Mouse (Mus musculus) cerebellum, postnatal 36 days (tissue): ENCODE data around the gene D16Ertd472e.
A peak's percentile ranks its signal among the peaks of the same experiment; 100 is the strongest.

Experiments
- DNase-seq, 2 experiments: peaks; one replicate each; pipeline ENCODE4 v3.0.0; 2021 to 2022; ENCODE audit warnings: mixed read lengths in 2 of 2

D16Ertd472e gene

DNA sequence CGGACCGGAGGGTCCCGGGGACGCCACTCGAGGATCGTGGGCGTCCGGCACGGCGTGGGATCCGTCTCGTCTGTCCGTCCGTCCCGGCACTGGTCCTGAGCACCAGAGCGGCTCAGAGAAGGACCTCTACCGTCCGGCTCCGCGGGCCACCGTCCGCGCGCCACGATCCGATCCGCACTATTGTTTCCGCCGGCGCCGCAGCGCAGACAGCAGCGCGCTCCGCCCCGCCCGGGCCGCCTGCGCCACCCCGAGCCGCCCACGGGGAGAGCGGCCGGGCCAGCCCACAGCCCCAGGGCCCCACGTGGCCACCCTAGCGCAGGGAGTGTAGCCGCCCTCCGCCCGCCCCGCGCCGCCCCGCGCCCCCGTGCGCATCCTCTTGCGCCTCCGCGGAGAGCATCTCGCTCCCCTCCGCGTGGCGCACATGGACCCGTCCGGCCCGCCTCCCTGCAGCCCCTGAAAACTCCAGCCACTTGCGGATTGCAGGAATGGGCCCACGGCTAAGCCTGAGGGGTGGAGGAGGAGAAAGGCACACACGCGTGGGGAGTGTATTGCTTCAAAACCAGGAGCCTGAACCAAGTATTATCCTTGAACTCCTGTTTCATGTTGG is at the start of gene D16Ertd472e:
Gene D16Ertd472e, minus strand, starts transcription at position 231 of the 607 bp plus-strand sequence.
- peak; percentile 32 to 46 for DNase-seq

DNA sequence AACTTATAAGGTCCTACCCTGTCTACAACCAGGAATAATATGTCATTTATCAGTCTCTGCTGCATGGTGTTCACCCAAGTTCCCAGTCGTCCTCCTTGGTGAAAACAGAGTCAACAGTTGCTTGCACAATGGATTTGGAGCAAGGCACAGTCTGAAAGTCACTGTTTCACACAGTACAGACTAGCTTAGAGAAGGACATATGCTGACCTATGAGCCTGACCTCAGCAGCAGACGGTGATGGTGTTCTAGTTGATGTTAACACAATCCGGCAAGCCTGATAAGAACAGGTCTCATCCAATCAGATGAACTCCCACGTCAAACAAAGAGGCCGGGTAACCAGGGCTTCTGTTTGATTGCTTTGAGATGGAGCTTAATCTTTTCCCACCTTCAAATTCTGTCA is 46.2 kb upstream of the D16Ertd472e start:
- DNase-seq = no peak

DNA sequence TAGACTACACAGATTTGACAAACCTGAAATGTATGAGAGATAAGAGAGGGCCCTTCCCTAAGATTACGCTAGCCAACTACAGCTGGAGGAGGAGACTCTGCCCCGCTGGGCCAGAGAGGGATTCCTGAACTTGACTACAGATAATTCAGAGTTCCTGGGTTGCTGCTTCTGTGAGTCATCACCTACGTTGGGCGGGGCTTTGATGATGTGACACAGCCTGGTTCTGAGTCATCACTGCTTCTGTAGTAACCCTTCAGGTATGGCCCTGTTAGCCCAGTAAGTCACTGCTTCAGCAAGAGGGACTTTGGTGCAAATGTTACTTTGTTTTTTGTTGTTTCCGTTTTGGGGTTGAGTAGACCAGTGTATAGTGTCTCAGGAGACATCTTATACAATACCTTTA is 42.9 kb upstream of the D16Ertd472e start:
- DNase-seq = no peak

DNA sequence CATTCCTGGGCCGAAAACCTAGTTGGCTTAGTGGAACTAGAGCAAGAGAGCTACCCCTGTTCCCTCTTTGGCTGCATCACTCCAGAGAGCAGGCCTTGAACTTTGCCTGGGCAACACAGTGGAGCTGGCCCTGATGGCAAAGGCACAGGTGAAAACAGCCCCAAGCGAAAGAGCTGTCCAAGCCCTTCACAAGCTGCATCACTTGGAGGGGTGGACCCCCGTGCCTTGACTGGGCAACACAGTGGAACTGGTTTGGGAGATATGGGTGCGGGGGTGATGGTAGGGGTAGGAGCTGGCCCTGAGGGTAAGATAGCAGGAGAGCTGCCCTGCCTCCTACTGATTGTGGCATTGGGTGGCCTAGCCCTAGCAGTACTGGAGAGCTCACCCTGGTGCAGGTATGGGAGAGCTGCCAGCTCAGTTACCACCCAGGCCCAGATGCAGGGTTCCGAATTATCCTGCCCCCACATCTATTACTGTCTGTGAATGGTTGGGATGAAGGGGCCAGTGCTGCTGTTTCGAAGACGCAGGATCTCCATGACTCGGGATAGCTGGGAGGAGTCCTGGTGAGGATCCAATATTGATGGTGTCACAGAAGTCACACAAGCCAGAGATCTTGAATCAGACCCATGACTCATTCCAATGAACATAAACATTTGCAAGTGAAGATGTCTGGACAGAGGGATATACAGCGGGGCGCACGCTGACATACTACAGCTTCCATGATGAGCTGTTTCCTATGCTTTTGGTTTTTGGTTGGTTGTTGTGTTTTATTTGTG is 41.4 kb upstream of the D16Ertd472e start:
- no peak for DNase-seq

DNA sequence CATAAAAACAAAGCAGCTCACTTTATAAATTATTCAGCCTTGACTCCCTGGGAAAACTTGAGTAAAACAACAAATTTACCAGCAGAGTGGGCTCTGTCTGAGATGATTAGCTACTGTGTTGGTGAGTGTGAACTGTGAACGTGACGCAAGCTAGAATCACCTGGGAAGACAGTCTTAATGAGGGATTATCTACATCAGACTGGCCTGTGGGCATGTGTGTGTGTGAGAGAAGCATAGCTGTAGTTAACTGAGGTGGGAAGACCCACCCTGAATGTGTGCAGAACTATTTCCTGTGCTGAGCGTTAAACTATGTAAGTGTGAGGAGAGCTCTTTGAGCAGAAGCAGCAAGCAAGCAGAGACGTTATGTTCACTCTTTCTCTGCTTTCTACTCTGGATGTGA is 29.7 kb upstream of the D16Ertd472e start:
- DNase-seq = no peak

DNA sequence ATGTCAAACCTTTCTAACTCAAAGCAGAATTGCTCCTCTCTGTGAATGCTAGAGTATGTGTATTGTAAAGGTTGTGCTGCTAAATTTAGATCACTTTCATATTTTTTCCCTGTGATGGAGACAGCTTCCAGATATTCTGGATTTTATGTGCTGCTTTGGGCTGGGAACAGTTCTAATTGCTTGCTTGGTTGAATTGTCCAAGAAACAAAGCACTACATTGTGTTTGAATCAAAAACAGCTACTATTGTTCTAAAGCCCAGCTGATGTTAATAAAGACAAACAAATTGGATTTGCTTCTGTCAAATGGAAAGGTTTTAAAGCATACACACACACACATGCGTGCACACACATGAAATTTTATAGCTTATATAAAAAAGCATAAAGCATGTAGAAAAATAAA is 22.4 kb upstream of the D16Ertd472e start:
- no peak for DNase-seq

DNA sequence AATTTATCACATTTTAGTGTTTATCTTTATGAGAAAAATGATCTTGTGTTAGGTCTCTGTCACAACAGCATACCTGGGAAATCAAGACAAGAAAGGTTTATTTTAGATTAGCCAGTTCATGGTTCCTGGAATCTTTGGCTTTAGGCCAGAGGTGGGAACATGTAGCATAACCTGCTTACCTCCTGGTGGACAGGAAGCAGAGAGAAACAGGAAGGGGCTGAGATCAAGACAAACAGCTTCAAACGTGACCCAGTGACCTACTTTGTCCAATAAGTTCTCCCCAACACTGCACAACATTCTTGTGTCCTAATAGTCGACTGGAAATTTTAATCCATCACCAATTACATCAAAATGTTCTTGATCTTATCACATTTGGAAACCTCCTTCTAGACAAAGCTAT is 19.9 kb upstream of the D16Ertd472e start:
- no peak for DNase-seq

DNA sequence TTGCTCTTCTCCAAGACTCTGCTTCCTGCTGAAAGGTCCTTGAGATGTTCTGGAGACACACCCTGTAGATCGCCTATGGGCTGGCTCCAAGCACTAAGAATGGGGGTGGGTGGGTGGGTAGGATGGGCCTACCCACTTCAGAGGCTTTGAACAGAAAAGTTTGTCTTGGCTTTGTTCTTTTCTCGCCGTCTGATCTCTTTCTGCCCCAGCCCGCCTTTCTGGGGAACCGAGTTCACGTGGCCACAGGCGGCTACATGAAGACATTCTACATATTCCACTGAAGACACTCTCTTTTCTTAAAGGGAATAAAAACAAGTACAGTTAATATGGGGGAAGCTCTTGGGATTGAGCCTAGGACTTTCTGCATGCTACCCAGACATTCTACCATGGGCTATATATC is 19.3 kb upstream of the D16Ertd472e start:
- DNase-seq = no peak

DNA sequence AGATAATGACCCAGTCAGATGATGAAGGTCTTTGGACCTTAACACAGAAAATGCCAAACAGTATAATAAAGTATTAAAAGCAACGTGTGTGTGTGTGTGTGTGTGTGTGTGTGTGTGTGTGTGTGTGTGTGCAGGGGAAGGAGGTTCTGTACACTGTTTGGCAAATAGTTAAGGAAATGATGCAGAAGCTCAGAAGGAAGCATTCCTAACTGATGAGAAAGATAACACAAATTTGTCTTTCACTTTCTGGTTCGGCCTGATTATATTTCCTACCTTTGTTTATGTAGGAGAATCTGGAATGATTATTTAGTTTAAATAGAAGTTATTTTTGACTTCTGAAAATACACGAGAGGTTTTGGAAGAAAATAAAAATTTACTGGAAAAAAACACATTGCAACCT is 17.6 kb upstream of the D16Ertd472e start:
- DNase-seq = no peak

DNA sequence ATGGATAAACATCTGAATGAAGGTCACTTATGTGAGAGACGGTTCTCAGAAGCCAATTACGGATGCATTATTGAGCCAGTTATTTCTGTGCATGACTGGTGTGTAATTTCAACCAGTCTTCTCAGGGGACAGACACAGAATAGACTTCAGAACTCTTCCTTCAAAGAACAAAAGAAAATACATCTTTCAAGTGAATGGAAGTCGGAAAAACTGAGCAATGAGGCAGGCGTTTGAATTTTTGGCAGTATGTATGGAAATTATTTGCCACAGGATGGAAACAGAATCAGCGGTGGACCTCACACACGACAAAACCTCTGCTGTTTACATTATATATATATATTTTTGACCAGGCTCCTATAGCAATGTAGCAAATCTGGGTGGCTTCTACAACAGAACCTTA is 14.6 kb upstream of the D16Ertd472e start:
- no peak for DNase-seq

DNA sequence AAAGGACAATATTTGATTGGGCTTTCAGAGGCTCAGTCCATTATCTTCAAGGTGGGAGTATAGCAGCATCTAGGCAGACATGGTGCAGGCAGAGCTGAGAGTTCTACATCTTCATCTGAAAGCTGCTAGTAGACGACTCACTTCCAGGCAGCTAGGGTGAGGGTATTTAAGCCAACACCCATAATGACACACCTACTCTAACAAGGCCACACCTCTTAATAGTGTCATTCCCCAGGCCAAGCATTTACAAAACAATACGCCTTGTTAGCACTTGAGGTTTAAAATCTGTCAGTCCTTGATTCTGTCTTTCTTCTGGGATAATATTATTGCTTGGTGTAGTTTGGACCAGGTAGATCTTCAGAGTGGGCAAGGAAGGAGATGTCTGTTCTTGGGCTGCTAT is 12.3 kb upstream of the D16Ertd472e start:
- DNase-seq = no peak

DNA sequence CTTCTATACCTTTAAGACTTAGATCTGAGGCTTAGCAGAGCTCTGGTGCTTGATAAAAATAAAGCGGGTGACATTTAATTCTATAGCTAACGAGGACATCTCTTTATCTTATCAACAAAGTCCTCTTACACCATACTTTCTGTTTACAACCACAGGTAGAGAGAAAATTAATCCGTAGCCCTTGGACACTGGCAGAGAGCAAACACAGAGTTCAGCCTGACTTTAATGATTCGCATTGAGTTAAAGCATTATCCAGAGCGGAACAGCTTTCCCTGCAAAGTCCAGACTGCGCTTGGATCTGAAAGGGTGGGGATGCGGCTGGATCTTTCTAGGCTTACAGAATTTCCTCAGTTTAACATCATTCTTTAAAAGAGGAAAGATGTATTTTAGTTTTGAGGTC is 10.1 kb upstream of the D16Ertd472e start:
- DNase-seq = no peak

DNA sequence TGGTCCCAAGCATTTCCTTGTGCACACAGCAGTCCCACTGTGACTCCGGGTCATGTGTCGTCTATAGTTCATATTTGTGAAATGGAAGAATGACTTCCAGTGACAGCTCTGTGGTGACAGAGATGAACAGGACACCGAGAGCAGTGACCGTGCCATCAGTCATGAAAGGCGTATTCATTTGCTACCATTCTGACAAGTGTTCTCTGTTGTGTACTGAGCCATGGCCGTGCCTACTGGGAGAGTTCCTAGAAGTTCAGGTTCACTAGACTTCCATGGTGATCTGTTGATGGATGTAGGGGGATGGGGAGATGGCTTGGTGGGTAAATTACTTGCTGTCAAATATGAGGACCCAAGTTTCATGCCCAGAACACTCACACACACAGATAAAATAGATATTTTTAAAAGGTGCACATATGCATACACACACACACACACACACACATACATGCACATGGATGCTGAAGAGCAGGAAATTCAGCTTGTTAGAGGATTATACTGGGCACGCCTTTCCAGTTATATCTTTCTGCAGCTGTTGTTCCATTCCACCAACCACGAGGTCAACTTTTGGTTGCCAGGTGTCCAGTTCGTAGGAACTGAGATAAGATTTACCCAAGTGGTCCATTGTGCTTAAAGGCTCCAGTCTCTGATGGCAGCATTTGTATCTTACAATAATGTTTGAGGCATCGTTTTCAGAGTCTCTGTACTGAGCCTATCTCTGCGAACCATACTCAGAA is 9.3 kb upstream of the D16Ertd472e start:
- no peak for DNase-seq

DNA sequence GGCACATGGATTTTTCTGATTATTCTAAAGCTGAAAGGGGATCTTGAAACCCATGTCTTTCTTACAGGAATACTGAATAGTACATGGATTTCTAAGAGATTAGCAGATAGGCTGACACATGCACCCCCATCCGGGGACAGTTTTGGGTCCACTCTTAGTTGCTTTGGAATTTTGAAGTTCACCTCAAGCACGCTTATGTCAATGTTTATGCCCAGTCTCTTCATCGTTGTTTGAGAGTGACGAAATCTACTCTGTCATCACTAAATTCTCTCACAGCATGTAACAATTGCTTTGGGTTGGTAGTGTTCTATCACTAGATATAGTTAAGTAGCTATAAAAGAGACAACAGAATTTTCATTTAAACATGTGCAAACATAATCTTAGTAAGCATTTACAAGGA is 8.7 kb upstream of the D16Ertd472e start:
- no peak for DNase-seq

DNA sequence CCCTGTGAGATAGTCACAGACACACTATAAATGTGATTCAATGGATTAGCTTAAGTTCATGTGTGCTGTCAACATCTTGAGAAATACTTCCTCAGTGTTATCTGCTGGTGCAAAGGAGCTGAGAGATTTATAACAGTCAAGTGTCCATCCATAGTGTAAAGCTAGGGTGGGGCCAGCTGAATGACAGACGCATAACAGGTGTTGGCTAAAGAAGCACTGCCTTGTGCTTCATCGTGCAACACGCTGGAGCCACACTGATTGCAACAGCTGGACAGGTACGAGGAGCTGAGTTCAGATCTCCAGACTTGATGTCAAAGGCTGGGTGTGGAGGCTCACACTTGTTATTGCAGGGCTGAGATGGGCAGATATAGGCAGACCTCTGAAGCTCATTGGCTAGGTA is 7.5 kb upstream of the D16Ertd472e start:
- no peak for DNase-seq

DNA sequence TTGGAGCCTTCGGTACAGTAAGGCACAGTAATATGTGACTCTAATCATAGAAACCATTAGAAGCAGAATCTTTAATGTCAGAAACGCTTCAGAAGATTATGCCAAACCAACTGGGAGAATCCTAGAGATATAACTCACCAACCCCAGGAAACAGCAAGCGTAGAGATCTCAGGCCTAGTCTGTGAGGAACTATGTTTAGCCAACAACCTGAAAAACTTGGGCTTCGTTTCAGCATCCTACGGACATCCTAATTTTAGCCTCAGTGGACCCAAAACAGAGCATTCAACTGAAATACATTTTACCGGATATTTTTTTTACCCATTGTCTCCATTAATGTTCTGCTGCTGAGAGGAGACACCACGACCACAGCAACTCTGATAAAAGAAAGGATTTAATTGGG is 3.9 kb upstream of the D16Ertd472e start:
- DNase-seq = no peak

DNA sequence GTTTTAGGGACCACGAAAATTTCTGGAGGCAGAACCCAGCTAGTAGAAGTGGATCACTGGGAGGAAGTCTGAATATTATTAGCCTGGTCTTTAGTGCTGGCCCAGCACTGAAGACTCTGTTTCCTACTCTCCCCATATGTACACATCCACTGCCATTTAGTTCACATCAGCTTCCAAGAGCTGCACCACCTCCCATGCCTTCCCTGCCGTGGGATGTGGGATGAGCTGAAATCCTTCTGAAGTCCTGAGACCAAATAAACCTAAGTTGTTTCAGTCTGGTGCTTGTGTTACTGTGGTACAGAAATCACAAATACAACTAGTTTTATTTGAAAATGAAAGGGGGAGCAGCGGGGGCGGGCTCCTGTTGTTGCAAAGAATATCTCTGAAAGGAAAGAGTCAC is 2.9 kb upstream of the D16Ertd472e start:
- no peak for DNase-seq

DNA sequence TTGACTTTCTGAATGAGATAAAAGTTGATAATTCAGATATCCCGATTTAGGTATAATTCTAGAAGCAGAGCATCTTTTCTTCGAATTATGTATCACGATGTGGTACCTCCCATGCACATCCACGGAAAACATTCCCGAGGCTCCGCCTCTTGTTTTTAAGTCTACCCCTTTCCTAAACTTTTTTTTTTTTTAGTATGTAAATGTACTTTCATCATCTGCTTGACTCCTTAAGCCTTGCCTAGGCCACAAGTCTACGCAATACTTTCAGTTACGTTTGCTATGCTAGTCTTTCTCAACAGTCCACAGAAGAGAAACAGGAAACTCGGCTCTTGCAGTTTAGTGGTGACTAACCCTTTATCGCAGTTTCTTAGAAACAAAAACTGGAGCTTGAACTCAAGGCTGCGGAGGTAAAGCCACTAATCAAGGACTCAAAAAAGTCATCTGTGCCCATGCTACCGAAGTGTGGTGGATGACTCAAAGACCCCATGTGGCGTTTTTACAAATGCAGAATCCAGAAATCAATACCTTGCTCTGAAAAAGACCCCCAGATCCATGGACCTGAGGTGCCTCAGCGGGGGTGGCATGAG is 670 bp upstream of the D16Ertd472e start:
- no peak for DNase-seq

DNA sequence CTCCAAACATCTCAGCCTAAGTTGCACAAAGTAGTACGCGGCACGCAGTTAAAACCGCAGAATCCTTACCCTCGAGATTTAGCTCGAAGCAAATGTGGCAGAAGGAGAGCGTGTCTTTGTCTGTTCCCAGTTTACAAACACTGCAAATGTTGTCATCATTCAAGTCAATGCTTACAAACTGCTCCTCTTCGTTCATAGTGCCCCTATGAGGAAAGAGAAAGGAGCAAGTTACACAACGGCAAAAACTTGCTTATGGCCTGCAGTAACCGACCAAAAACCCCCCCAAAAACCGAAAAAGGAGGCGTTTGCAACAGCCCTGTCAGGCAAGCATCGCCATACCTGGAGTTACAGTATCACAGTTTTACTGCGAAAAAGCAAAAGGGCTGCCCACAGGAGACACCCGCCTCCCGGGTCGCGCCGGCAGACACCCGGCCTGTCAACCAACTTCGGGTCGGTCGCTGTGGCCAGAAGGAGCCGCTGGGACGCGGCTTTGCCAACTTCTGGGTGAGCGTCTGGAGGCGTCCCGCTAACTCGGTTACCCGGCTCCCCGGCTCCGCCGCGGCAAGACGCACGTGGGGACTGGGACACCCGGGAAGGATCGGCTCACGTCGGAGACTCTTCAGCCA is 543 bp downstream of the D16Ertd472e start:
- peak; percentile 15 to 19 for DNase-seq

DNA sequence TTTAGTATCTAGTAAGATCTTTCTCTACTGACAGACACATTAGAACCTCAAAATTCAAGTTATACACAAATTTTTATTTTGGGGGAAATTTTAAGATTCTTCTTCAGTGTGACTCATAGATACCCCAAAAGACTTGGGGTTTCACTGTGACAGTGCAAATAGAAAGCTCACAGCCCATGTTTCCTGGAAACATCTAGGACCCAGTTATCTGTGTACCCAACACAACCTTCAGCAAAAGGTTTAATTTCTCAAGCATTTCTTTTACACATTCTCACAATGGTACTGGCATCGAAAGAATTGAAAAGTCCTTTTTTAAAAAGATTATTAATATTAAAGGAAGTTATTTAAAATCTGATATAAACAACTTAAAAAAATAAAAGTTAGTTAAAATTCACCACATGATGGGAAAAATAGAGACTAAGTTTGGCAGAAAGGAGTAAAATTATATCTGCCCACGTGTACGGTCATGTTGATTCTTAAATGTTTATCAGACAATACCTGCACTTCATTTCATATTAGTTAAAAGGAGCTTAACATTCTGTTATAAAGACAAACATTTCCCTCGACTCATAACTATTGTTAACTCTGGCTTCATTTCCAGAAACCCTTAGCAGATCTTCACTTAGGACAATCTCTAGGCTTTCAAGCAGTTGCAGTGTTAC is 1.2 kb downstream of the D16Ertd472e start:
- no peak for DNase-seq

DNA sequence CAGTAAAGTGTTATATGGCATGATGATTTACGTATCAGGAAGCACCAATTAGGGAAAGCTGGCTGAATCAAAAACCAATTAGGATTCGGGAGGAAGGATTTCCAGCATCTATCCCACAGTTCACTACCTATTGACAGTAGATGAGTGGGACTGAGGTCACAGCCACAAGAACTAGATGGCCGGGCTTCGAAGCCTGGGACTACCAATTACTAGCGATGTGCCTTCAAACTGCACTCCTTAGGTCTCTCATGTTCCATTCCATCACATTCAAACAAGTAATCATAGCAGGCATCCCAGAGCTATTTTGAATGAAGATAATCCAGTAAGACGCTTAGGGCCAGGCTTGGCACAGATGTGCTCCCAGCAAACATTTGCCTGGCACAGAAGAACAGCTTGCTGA is 2.3 kb downstream of the D16Ertd472e start:
- DNase-seq = no peak

DNA sequence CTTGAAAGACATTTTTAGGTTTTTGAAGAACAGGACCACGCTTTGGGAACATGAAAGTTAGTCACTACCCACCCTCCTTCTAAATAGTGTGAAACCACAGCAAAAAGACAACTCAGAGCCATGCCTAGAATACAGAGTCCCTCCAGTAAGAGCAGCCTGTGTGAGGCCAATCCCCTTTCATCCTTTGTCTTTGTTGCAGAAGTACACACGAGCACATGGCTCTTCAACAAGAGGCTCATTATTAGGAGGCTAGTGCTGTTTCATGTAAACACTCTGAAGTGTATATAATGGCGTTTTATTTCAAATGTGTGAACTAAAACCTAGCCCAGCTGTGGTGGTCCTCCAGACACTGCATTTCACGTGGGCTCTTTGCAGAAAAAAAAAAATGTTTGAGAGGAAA is 3.5 kb downstream of the D16Ertd472e start:
- DNase-seq = no peak
